In the genomic region with DNA sequence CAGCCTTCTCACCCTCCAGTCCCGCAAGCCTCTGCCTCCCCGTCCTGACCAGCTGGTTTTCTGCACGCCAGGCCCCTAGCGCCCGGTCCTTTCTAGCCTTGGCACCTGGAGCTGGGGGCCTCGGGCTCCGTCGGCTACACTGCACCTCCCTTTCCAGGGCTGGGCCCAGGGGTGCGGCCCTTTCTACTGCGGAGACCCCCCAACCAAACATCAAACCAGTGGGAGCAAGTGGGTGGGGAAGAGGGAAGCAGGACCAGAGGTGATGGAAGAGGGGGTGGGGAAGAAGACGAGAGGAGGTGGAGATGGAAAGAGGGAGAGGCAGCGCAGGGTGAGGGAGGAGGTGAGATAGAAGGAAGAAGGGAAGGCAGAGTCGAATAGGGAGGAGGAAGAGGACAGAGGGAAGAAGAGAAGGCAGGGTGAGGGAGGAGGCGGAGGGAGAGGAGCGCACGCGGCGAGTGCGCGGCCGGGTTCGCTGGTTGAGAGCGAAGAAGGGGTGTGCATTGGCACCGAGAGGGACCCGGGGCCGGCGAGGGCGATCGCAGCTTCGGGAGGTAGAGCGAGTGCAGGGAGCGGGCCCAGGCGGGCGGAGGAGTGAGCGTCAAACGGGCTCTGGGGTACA, we compare ENCODE assay signal across 8 mouse cellular contexts. TPM values are rescaled to one million over a fixed set of nuclear protein-coding genes. Genes with fewer than 3 reads are reported as not detected.
DNase-seq lines count a peak whose midpoint lies in the region; ATAC-seq lines count a peak whose summit lies in the region.

Gene Car11 (plus strand): TSS at position 321 of the 619 bp plus-strand sequence.

- WGBS in neural tube, embryonic 12.5 days: 1% methylated on average over 36 of the region's 36 CpGs

- H3K36me3 ChIP-seq in megakaryocyte, embryonic 14.5 days (replicated peaks; ENCODE audit: low read length): no peaks in the 10 kb centered on the region
- no peaks in the 10 kb centered on the region for H3K36me3 ChIP-seq in neural tube, embryonic 12.5 days

- peaks cover 28% of the 10 kb centered on the region for H3K27me3 ChIP-seq in megakaryocyte, embryonic 14.5 days (replicated peaks)
- H3K27me3 ChIP-seq in neural tube, embryonic 12.5 days (replicated peaks): peaks cover 26% of the 10 kb centered on the region

- no peaks in the 10 kb centered on the region for H3K9me3 ChIP-seq in megakaryocyte, embryonic 14.5 days
- no peaks in the 10 kb centered on the region for H3K9me3 ChIP-seq in neural tube, embryonic 12.5 days

- ATAC-seq in CD4-positive, CD25-positive, alpha-beta regulatory T cell, adult 4 months: no peak
- no peak for ATAC-seq in megakaryocyte, adult 5-6 weeks (ENCODE audit: poor library complexity, severe bottlenecking)
- ATAC-seq in neural tube, embryonic 12.5 days (ENCODE audit: low FRiP score, low read depth): no peak

- H3K9ac ChIP-seq in neural tube, embryonic 12.5 days: peak within 1 kb of the TSS; percentile 67

- peak within 1 kb of the TSS; percentile 80 for H3K4me2 ChIP-seq in neural tube, embryonic 12.5 days (replicated peaks)

- peak within 1 kb of the TSS; percentile 91 for H3K4me3 ChIP-seq in megakaryocyte, embryonic 14.5 days (replicated peaks)
- peak within 1 kb of the TSS; percentile 47 for H3K4me3 ChIP-seq in neural tube, embryonic 12.5 days

- peaks cover 55% of the 10 kb centered on the region for H3K4me1 ChIP-seq in megakaryocyte, embryonic 14.5 days
- peaks cover 43% of the 10 kb centered on the region for H3K4me1 ChIP-seq in neural tube, embryonic 12.5 days

- peak within 1 kb of the TSS; percentile 46; the same call in 1 of the 2 replicates for H3K27ac ChIP-seq in neural tube, embryonic 12.5 days

- DNase-seq in CD4-positive, CD25-positive, alpha-beta regulatory T cell, adult 2 months (ENCODE audit: low read depth, low spot score): peak; percentile 42
- DNase-seq in frontal cortex, postnatal 10 days (ENCODE audit: low spot score in 2 of 2): peak; percentile 53 to 56
- peak in 1 of 2 experiments; percentile 48 for DNase-seq in left cerebral cortex, adult 8-10 months (ENCODE audit: low spot score in 2 of 2)
- no peak for DNase-seq in yolk sac, embryonic 10.5 days (ENCODE audit: low spot score)

RNA-seq across cellular contexts. Expression of gene Car11, which starts in this region (rescaled TPM):
- 1 to 10 TPM; 1.2 to 1.3 TPM for polyA plus RNA-seq in CD4-positive, CD25-positive, alpha-beta regulatory T cell, adult 4 months (2017; shearing (Covaris generic))
- 1.1 and 3.5 TPM in 2 replicates for polyA plus RNA-seq in megakaryocyte, embryonic 14.5 days (2012; ENCODE audit: insufficient read depth, low replicate concordance)
- total RNA-seq in megakaryocyte, adult 5-6 weeks (2015): not detected in 2 replicates
- not detected in 2 replicates for total RNA-seq in megakaryocyte, adult 5-6 weeks (2017)
- total RNA-seq in left cerebral cortex, adult 8-10 months (2022): 100 to 1,000 TPM; 230 to 247 (median 241) TPM
- 35.5 and 36.6 TPM in 2 replicates for polyA plus RNA-seq in neural tube, embryonic 12.5 days (2016; fragmentation: Nextera tagmentation; extraction: Ambion mirVana)

Comparison
In these comparisons a context has a peak if more than half of its experiments do, and no peak if none do; other contexts are left out.
1. RNA of gene Car11 (total RNA-seq): 230 to 247 TPM in left cerebral cortex, adult 8-10 months; not detected in megakaryocyte, adult 5-6 weeks; every median in the first group is over 100 times any median in the second.